Mouse (Mus musculus) lung, postnatal 0 days (tissue): ENCODE data around the gene Asap2. TPM values are rescaled to one million over a fixed set of nuclear protein-coding genes. Genes with fewer than 3 reads are reported as not detected.

ENCODE experiments used
- ATAC-seq: fragments of 200-750 bp; cut with Nextera tagmentation; 2 replicates; pipeline ENCODE4 v1.8.0; 2017; ENCODE audit warnings: moderate library complexity
- DNase-seq: peaks from one replicate; pipeline ENCODE4 v3.0.0-alpha.2; 2016; ENCODE audit warnings: low spot score
- H3K27ac ChIP-seq: fragments of 300-500 bp; sonication (generic); 2 replicates; pipeline ENCODE4 v1.5.1; 2014; ENCODE audit warnings: antibody characterized with exemption, mild to moderate bottlenecking, low read length, mixed read lengths
- H3K27me3 ChIP-seq: fragments of 300-500 bp; sonication (generic); replicated peaks from 2 replicates; pipeline ENCODE4 v1.6.1; 2014; ENCODE audit warnings: low read length, mixed read lengths; ENCODE audit not compliant: insufficient read depth
- H3K36me3 ChIP-seq: fragments of 300-500 bp; sonication (generic); 2 replicates; pipeline ENCODE4 v1.6.1; 2014; ENCODE audit warnings: low read length, mixed read lengths; ENCODE audit not compliant: insufficient read depth
- H3K4me1 ChIP-seq: fragments of 300-500 bp; sonication (generic); 2 replicates; pipeline ENCODE4 v1.6.1; 2014; ENCODE audit warnings: antibody characterized with exemption, low read depth, low read length, mixed read lengths; ENCODE audit not compliant: insufficient read depth
- H3K4me2 ChIP-seq: fragments of 300-500 bp; sonication (generic); replicated peaks from 2 replicates; pipeline ENCODE4 v1.6.1; 2014; ENCODE audit warnings: low read depth, mild to moderate bottlenecking, low read length, moderate library complexity, mixed read lengths
- H3K4me3 ChIP-seq: fragments of 300-500 bp; sonication (generic); 2 replicates; pipeline ENCODE4 v1.5.1; 2014; ENCODE audit warnings: low read depth, low read length
- H3K9ac ChIP-seq: fragments of 300-500 bp; sonication (generic); replicated peaks from 2 replicates; pipeline ENCODE4 v1.6.1; 2014; ENCODE audit warnings: low read depth, mild to moderate bottlenecking
- H3K9me3 ChIP-seq: fragments of 300-500 bp; sonication (generic); 2 replicates; pipeline ENCODE4 v1.6.1; 2016; ENCODE audit warnings: low read length, mixed read lengths
- CTCF ChIP-seq: IDR thresholded peaks from 2 replicates; pipeline ENCODE4 v1.5.1; 2016; ENCODE audit warnings: antibody characterized with exemption, mild to moderate bottlenecking
- EP300 ChIP-seq: IDR thresholded peaks from 2 replicates; pipeline ENCODE4 v1.6.1; 2016; ENCODE audit warnings: antibody characterized with exemption, mild to moderate bottlenecking, control low read depth
- WGBS: fragments of 180-500 bp; shearing (Covaris S2); extraction: QIAGEN DNeasy Blood & Tissue Kit; methylation state at CpG from one replicate; pipeline ENCODE4 v1.1.7; 2014; 5-methylcytosine and 5-hydroxymethylcytosine counted together
- polyA plus RNA-seq: library from polyadenylated mRNA; unstranded; fragments of >200 nt; fragmentation: Nextera tagmentation; extraction: Ambion mirVana; gene quantifications from 2 replicates; pipeline ENCODE4 v1.2.1, GENCODE M21; 2015

The Asap2 gene
- polyA plus RNA-seq, 1 experiment from 2014 or later: 6.4 TPM

- H3K9me3 ChIP-seq: no peaks in the 10 kb centered on the region
- TF ChIP-seq EP300: no peak
- peak; percentile 84 for TF ChIP-seq CTCF
- ATAC-seq (0 out of 2 replicates have a peak, but pooled peaks have one; percentile 8), DNase-seq (peak; percentile 82)
- H3K36me3 ChIP-seq: peaks cover 10% of the 10 kb centered on the region; the same call in 1 of the 2 replicates
- no peak overlapping the region for H3K4me2 ChIP-seq
- H3K9ac ChIP-seq: no peak overlapping the region
- WGBS: 70% methylated on average over 12 of the region's 12 CpGs
- H3K27ac ChIP-seq: no peak overlapping the region
- peaks cover 6% of the 10 kb centered on the region; the same call in 1 of the 2 replicates for H3K4me1 ChIP-seq
- no peaks in the 10 kb centered on the region for H3K27me3 ChIP-seq
- no peak overlapping the region for H3K4me3 ChIP-seq
Measured at GRCm38 (mm10) chr12:21318143-21318895, 328.1 kb downstream of the Asap2 start.
